Mouse (Mus musculus): ENCODE measurements around the gene Irf3.

- TF ChIP-seq CTCF (conservative IDR thresholded peaks at IDR 0.05; ENCODE audit: low read length) = no peak
- TF ChIP-seq POU5F1 (IDR thresholded peaks at IDR 0.05; ENCODE audit: borderline replicate concordance, low read length) = no peak
- no peak for TF ChIP-seq NANOG (IDR thresholded peaks at IDR 0.05; ENCODE audit: borderline replicate concordance, low read length)
These were observed 22.4 kb upstream of the Irf3 start for GRCm38 (mm10) chr7:44975117-44975419.
